Mouse (Mus musculus): ENCODE data around the gene Vmn2r88. TPM values are rescaled to one million over a fixed set of nuclear protein-coding genes. Genes with fewer than 3 reads are reported as not detected.

Gene Vmn2r88
- total RNA-seq (2014; rRNA removed) (not detected in 2 replicates), polyA plus RNA-seq (2012; rRNA removed) (not detected in 2 replicates)

DNA sequence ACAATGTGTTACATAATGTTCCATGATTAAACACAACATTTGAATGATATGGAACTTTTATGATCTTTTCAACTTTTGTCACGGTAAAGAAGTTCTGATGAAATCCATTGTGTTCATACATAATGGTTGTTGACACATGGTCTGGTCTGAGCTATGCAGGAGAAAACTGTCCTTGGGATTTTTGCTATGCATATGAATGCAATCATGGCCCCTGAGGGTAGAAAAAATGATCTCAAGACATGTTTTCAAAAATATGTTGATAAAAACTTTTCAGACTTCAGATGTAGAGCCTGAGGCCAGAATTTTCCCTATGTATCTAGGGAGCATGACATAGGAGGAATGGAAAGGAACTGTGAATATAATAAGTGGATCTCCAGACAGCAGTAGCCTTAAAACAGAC is at the start of gene Vmn2r88:
Vmn2r88 (plus strand) TSS at position 301 of the 400 bp plus-strand sequence.
- no peaks in the 10 kb centered on the region for H3K79me2 ChIP-seq (ENCODE audit: control insufficient read depth, insufficient read depth, low read length)
- no peak for DNase-seq (ENCODE audit: extremely low read depth, low read depth, low spot score)
- WGBS, result 69% methylated on average over 1 of the region's 1 CpGs
- H3K9ac ChIP-seq (ENCODE audit: low read depth, low read length), result no peak within 1 kb of the TSS
- H3K4me1 ChIP-seq (ENCODE audit: control insufficient read depth, insufficient read depth, low read length), result no peaks in the 10 kb centered on the region
- no peaks in the 10 kb centered on the region for H3K36me3 ChIP-seq (ENCODE audit: control insufficient read depth, insufficient read depth, low read length)
- no peak within 1 kb of the TSS for H3K4me3 ChIP-seq (ENCODE audit: insufficient read depth, low read depth, low read length)
- H3K27ac ChIP-seq (replicated peaks; ENCODE audit: insufficient read depth, low read depth, low read length), result no peak within 1 kb of the TSS
- no peaks in the 10 kb centered on the region for H3K27me3 ChIP-seq (ENCODE audit: control insufficient read depth, insufficient read depth, low read length)
- TF ChIP-seq POLR2A (IDR thresholded peaks at IDR 0.05; ENCODE audit: extremely low read depth, insufficient read depth, low read length) (no peak), CTCF (IDR thresholded peaks at IDR 0.05; ENCODE audit: low read depth, low read length) (no peak)

DNA sequence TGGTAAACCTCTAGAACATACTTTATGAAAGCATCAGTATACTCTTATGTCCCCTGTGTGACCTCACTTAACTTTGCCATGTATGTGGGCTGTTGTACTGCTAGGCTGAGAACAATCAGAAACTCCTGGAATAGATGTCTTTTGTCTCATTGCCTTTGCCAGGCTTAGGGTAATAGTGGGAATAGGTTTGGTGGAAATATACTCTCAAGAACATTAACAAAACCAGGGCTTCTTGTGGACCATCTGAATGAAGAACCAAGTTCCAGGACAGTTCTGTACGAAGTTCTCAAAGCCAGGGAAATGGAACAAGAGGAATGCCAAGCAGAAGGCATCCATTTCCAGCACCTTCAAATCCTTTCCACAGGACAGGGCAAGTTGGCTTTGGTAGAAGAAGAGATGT is 49.2 kb upstream of the Vmn2r88 start, which contains the start of gene Gm7247:
Gm7247 (plus strand) TSS at position 301 of the 400 bp plus-strand sequence.
- DNase-seq (ENCODE audit: extremely low read depth, low read depth, low spot score), result no peak
- no peaks in the 10 kb centered on the region for H3K79me2 ChIP-seq (ENCODE audit: control insufficient read depth, insufficient read depth, low read length)
- H3K9ac ChIP-seq (ENCODE audit: low read depth, low read length), result no peak within 1 kb of the TSS
- H3K27me3 ChIP-seq (ENCODE audit: control insufficient read depth, insufficient read depth, low read length), result peaks cover 5% of the 10 kb centered on the region; the same call in 1 of the 2 replicates
- H3K4me1 ChIP-seq (ENCODE audit: control insufficient read depth, insufficient read depth, low read length), result no peaks in the 10 kb centered on the region
- no peak within 1 kb of the TSS for H3K4me3 ChIP-seq (ENCODE audit: insufficient read depth, low read depth, low read length)
- TF ChIP-seq CTCF (IDR thresholded peaks at IDR 0.05; ENCODE audit: low read depth, low read length) (no peak), POLR2A (IDR thresholded peaks at IDR 0.05; ENCODE audit: extremely low read depth, insufficient read depth, low read length) (no peak)
- no peaks in the 10 kb centered on the region for H3K36me3 ChIP-seq (ENCODE audit: control insufficient read depth, insufficient read depth, low read length)
- no peak within 1 kb of the TSS for H3K27ac ChIP-seq (replicated peaks; ENCODE audit: insufficient read depth, low read depth, low read length)
- 72% methylated on average over 1 of the region's 1 CpGs for WGBS

GRCm38 (mm10) chr14:51382805-51383204 is 27.8 kb upstream of the Vmn2r88 start:
- no peak for DNase-seq (ENCODE audit: extremely low read depth, low read depth, low spot score)
- no peak overlapping the region for H3K4me3 ChIP-seq (ENCODE audit: insufficient read depth, low read depth, low read length)
- TF ChIP-seq CTCF (IDR thresholded peaks at IDR 0.05; ENCODE audit: low read depth, low read length), result no peak
- TF ChIP-seq POLR2A (IDR thresholded peaks at IDR 0.05; ENCODE audit: extremely low read depth, insufficient read depth, low read length), result no peak
- H3K27me3 ChIP-seq (ENCODE audit: control insufficient read depth, insufficient read depth, low read length), result no peaks in the 10 kb centered on the region
- H3K27ac ChIP-seq (replicated peaks; ENCODE audit: insufficient read depth, low read depth, low read length), result no peak overlapping the region
- H3K4me1 ChIP-seq (ENCODE audit: control insufficient read depth, insufficient read depth, low read length), result no peaks in the 10 kb centered on the region
- no peak overlapping the region for H3K9ac ChIP-seq (ENCODE audit: low read depth, low read length)
- H3K36me3 ChIP-seq (ENCODE audit: control insufficient read depth, insufficient read depth, low read length), result no peaks in the 10 kb centered on the region
- H3K79me2 ChIP-seq (ENCODE audit: control insufficient read depth, insufficient read depth, low read length), result no peaks in the 10 kb centered on the region
- 94% methylated on average over 20 of the region's 20 CpGs for WGBS

GRCm38 (mm10) chr14:51384351-51384750 is 26.3 kb upstream of the Vmn2r88 start:
- H3K4me3 ChIP-seq (ENCODE audit: insufficient read depth, low read depth, low read length), result no peak overlapping the region
- H3K9ac ChIP-seq (ENCODE audit: low read depth, low read length), result no peak overlapping the region
- H3K27me3 ChIP-seq (ENCODE audit: control insufficient read depth, insufficient read depth, low read length), result no peaks in the 10 kb centered on the region
- H3K36me3 ChIP-seq (ENCODE audit: control insufficient read depth, insufficient read depth, low read length), result no peaks in the 10 kb centered on the region
- DNase-seq (ENCODE audit: extremely low read depth, low read depth, low spot score), result no peak
- 97% methylated on average over 10 of the region's 10 CpGs for WGBS
- no peak overlapping the region for H3K27ac ChIP-seq (replicated peaks; ENCODE audit: insufficient read depth, low read depth, low read length)
- TF ChIP-seq CTCF (IDR thresholded peaks at IDR 0.05; ENCODE audit: low read depth, low read length) (no peak), POLR2A (IDR thresholded peaks at IDR 0.05; ENCODE audit: extremely low read depth, insufficient read depth, low read length) (no peak)
- no peaks in the 10 kb centered on the region for H3K79me2 ChIP-seq (ENCODE audit: control insufficient read depth, insufficient read depth, low read length)
- H3K4me1 ChIP-seq (ENCODE audit: control insufficient read depth, insufficient read depth, low read length), result no peaks in the 10 kb centered on the region

GRCm38 (mm10) chr14:51385741-51386140 is 24.9 kb upstream of the Vmn2r88 start:
- no peaks in the 10 kb centered on the region for H3K4me1 ChIP-seq (ENCODE audit: control insufficient read depth, insufficient read depth, low read length)
- TF ChIP-seq CTCF (IDR thresholded peaks at IDR 0.05; ENCODE audit: low read depth, low read length), result no peak
- no peak for TF ChIP-seq POLR2A (IDR thresholded peaks at IDR 0.05; ENCODE audit: extremely low read depth, insufficient read depth, low read length)
- WGBS, result 92% methylated on average over 4 of the region's 4 CpGs
- no peak overlapping the region for H3K9ac ChIP-seq (ENCODE audit: low read depth, low read length)
- H3K27ac ChIP-seq (replicated peaks; ENCODE audit: insufficient read depth, low read depth, low read length), result no peak overlapping the region
- no peak overlapping the region for H3K4me3 ChIP-seq (ENCODE audit: insufficient read depth, low read depth, low read length)
- DNase-seq (ENCODE audit: extremely low read depth, low read depth, low spot score), result no peak
- no peaks in the 10 kb centered on the region for H3K36me3 ChIP-seq (ENCODE audit: control insufficient read depth, insufficient read depth, low read length)
- H3K79me2 ChIP-seq (ENCODE audit: control insufficient read depth, insufficient read depth, low read length), result no peaks in the 10 kb centered on the region
- H3K27me3 ChIP-seq (ENCODE audit: control insufficient read depth, insufficient read depth, low read length), result no peaks in the 10 kb centered on the region

GRCm38 (mm10) chr14:51387768-51388167 is 22.9 kb upstream of the Vmn2r88 start:
- Histone ChIP-seq H3K27ac (replicated peaks; ENCODE audit: insufficient read depth, low read depth, low read length) (no peak overlapping the region), H3K4me1 (ENCODE audit: control insufficient read depth, insufficient read depth, low read length) (no peaks in the 10 kb centered on the region), H3K27me3 (ENCODE audit: control insufficient read depth, insufficient read depth, low read length) (no peaks in the 10 kb centered on the region), H3K4me3 (ENCODE audit: insufficient read depth, low read depth, low read length) (no peak overlapping the region), H3K9ac (ENCODE audit: low read depth, low read length) (no peak overlapping the region), H3K36me3 (ENCODE audit: control insufficient read depth, insufficient read depth, low read length) (no peaks in the 10 kb centered on the region), H3K79me2 (ENCODE audit: control insufficient read depth, insufficient read depth, low read length) (no peaks in the 10 kb centered on the region)
- no peak for DNase-seq (ENCODE audit: extremely low read depth, low read depth, low spot score)
- TF ChIP-seq POLR2A (IDR thresholded peaks at IDR 0.05; ENCODE audit: extremely low read depth, insufficient read depth, low read length), result no peak
- no peak for TF ChIP-seq CTCF (IDR thresholded peaks at IDR 0.05; ENCODE audit: low read depth, low read length)
- 96% methylated on average over 8 of the region's 8 CpGs for WGBS
